Mouse (Mus musculus) C2C12 (cell line): Measurements from ENCODE around the gene Gm20379.

Experiments
- CEBPB ChIP-seq: IDR thresholded peaks from one replicate; pipeline ENCODE4 v1.6.1; 2011; ENCODE audit warnings: low read depth, mild to moderate bottlenecking, control low read depth, moderate library complexity
- CTCF ChIP-seq: IDR thresholded peaks from one replicate; pipeline ENCODE4 v1.5.1; 2011; ENCODE audit not compliant: control insufficient read depth, insufficient read depth, insufficient read length
- FOSL1 ChIP-seq: IDR thresholded peaks from one replicate; pipeline ENCODE4 v1.8.0; 2011; ENCODE audit warnings: mild to moderate bottlenecking, low read length; ENCODE audit not compliant: poor library complexity, insufficient read depth, severe bottlenecking
- MAX ChIP-seq: IDR thresholded peaks from one replicate; pipeline ENCODE4 v1.6.1; 2011; ENCODE audit warnings: mild to moderate bottlenecking, control low read depth
- MYOD1 ChIP-seq: IDR thresholded peaks from one replicate; pipeline ENCODE4 v1.6.1; 2011; ENCODE audit warnings: low read depth; ENCODE audit not compliant: control insufficient read depth, insufficient read length
- MYOG ChIP-seq: IDR thresholded peaks from one replicate; pipeline ENCODE4 v1.6.1; 2011; ENCODE audit not compliant: control insufficient read depth, insufficient read length; ENCODE audit errors: extremely low read depth
- USF1 ChIP-seq: IDR thresholded peaks from one replicate; pipeline ENCODE4 v1.6.1; 2011; ENCODE audit warnings: low read depth, mild to moderate bottlenecking, control low read depth, moderate library complexity

DNA sequence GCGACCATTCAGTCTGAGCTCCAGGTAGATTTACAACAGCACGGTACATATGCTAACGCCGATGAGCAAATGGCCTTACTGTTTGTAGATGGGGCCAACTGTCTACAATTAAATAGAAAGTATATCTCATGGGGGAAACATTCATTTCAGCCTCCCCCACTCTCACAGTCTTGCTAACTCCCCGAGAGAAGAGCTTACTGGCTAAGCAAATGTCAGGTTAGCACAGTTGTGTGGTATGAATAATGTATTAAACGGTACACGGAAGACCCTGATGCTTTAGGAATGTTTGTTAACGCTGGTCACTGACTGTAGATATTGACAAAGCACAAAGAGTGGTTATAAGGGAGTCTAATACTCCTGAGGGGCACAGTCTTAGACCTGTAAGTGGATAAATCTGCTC lies 38.3 kb downstream of the Gm20379 start:
- TF ChIP-seq CTCF (no peak), USF1 (no peak), CEBPB (no peak), MYOD1 (no peak), MYOG (no peak), MAX (no peak), FOSL1 (no peak)
